Mouse (Mus musculus): ENCODE measurements around the gene Lrch1.

- TF ChIP-seq CTCF (IDR thresholded peaks at IDR 0.05; ENCODE audit: extremely low read depth, insufficient read depth, low read length) (no peak), POLR2A (IDR thresholded peaks at IDR 0.05; ENCODE audit: extremely low read depth, insufficient read depth, low read length) (no peak)
Measured at GRCm38 (mm10) chr14:74784243-74784934, 163.3 kb downstream of the Lrch1 start.
